Mouse (Mus musculus): Measurements from ENCODE around the gene Piga. TPM values are rescaled to one million over a fixed set of nuclear protein-coding genes. Genes with fewer than 3 reads are reported as not detected.

Gene Piga
- polyA plus RNA-seq (2014; fragmentation: Nextera tagmentation; extraction: Ambion mirVana) = 8.5 and 14.2 TPM in 2 replicates

DNA sequence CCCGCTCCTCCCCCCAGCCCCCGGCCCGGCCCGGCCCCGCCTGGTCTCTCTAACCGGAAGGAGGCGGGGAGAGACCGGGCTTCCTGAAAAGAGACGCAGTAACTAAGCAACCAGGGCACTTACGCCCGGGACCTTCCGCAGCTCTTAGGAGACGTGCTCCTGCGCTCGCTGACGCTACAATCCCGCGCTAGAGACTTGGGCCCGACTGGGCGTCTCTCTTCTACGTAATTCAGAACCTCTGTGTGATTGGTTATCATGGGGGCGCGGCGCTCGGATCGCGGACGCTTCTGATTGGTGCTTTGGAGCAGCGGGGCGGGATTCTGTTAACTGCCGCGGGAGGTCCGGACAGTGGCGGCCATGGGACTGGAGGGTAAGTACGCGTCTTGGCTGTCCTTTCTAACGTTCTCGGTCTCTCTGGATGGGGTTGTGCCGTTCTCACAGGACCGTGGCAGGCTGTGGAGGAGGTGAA lies at the start of gene Piga:
Gene Piga (plus strand): TSS at position 317 of the 469 bp plus-strand sequence.
- 27% methylated on average over 40 of the region's 40 CpGs for WGBS

DNA sequence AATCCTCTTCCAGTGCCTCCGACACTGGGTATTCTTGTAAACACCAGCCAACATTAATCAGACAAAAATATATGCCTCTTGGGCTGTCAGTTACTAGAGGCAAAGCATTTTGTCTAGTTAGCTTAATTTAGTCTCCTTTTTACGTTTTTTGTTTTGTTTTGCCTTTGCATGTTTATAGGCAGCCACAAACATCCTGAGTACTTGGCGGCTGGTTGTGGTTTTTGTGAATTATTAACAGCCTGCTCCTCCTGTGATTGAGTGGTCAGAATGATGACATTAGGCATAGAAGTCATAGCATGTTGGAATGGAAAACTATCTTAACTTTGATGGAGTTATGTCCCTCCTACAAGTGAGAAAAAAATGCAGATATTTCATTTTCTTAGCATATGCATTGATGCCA lies 49.0 kb upstream of the Piga start:
- H3K27ac ChIP-seq (ENCODE audit: low read depth, low read length) = no peak overlapping the region
- 66% methylated on average over 3 of the region's 3 CpGs for WGBS

More for the DNA sequence above, at the start of gene Piga:
- peak within 1 kb of the TSS; percentile 49 for H3K4me2 ChIP-seq (replicated peaks; ENCODE audit: low read depth, low read length)
- no peaks in the 10 kb centered on the region for H3K9me3 ChIP-seq (ENCODE audit: control insufficient read depth, low read length)
- peak; percentile 99 for ATAC-seq (ENCODE audit: low FRiP score, low TSS enrichment)
- peaks cover 3% of the 10 kb centered on the region; the same call in 1 of the 2 replicates for H3K27me3 ChIP-seq (ENCODE audit: control insufficient read depth, insufficient read depth, low read length)
- peaks cover 11% of the 10 kb centered on the region; the same call in 1 of the 2 replicates for H3K36me3 ChIP-seq (ENCODE audit: control insufficient read depth, insufficient read depth, low read length)
- H3K4me3 ChIP-seq (ENCODE audit: low read length) = peak within 1 kb of the TSS; percentile 58
- no peaks in the 10 kb centered on the region for H3K4me1 ChIP-seq (ENCODE audit: control insufficient read depth, insufficient read depth, low read length)
- peak within 1 kb of the TSS; percentile 69 for H3K9ac ChIP-seq (ENCODE audit: low read depth, low read length)
- H3K27ac ChIP-seq (ENCODE audit: low read depth, low read length) = peak within 1 kb of the TSS; percentile 47; the same call in 1 of the 2 replicates

DNA sequence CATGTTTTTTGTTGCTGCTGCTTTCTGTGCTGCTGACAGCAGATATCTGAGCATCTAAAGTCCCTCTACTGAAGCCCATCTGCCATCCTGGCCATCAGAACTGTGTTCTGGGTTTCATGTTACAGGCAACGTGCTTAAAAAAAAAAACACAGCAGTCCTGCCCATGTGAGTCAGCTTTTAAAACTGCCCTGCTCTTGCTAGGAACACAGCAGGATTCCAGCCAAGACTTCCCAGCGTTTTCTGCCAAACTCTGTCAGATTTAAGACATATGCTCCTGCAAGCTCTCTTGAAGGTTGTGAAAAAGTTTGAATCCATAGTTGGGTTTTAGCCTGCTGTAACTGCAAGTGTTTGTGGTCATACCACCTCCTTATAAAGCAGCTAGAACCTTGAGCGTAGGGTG lies 46.5 kb upstream of the Piga start, which contains the start of gene Vegfd:
Gene Vegfd (plus strand): TSS at position 298 of the 400 bp plus-strand sequence.
- peak within 1 kb of the TSS; percentile 55; the same call in 1 of the 2 replicates for H3K27ac ChIP-seq (ENCODE audit: low read depth, low read length)
- 0 out of 2 replicates have a peak within 1 kb of the TSS, but pooled peaks have one; percentile 7 for H3K4me3 ChIP-seq (ENCODE audit: low read length)
- ATAC-seq (ENCODE audit: low FRiP score, low TSS enrichment) = no peak
- 35% methylated on average over 3 of the region's 3 CpGs for WGBS
- no peaks in the 10 kb centered on the region for H3K4me1 ChIP-seq (ENCODE audit: control insufficient read depth, insufficient read depth, low read length)
- H3K27me3 ChIP-seq (ENCODE audit: control insufficient read depth, insufficient read depth, low read length) = no peaks in the 10 kb centered on the region
- no peak within 1 kb of the TSS; the same call in 1 of the 2 replicates for H3K4me2 ChIP-seq (replicated peaks; ENCODE audit: low read depth, low read length)
- no peaks in the 10 kb centered on the region for H3K36me3 ChIP-seq (ENCODE audit: control insufficient read depth, insufficient read depth, low read length)
- H3K9ac ChIP-seq (ENCODE audit: low read depth, low read length) = no peak within 1 kb of the TSS
- no peaks in the 10 kb centered on the region for H3K9me3 ChIP-seq (ENCODE audit: control insufficient read depth, low read length)

More for the DNA sequence above, 49.0 kb upstream of the Piga start:
- Histone ChIP-seq H3K36me3 (ENCODE audit: control insufficient read depth, insufficient read depth, low read length) (no peaks in the 10 kb centered on the region), H3K4me3 (ENCODE audit: low read length) (no peak overlapping the region), H3K4me2 (replicated peaks; ENCODE audit: low read depth, low read length) (no peak overlapping the region), H3K9me3 (ENCODE audit: control insufficient read depth, low read length) (no peaks in the 10 kb centered on the region), H3K27me3 (ENCODE audit: control insufficient read depth, insufficient read depth, low read length) (no peaks in the 10 kb centered on the region), H3K9ac (ENCODE audit: low read depth, low read length) (no peak overlapping the region), H3K4me1 (ENCODE audit: control insufficient read depth, insufficient read depth, low read length) (no peaks in the 10 kb centered on the region)
- no peak for ATAC-seq (ENCODE audit: low FRiP score, low TSS enrichment)

DNA sequence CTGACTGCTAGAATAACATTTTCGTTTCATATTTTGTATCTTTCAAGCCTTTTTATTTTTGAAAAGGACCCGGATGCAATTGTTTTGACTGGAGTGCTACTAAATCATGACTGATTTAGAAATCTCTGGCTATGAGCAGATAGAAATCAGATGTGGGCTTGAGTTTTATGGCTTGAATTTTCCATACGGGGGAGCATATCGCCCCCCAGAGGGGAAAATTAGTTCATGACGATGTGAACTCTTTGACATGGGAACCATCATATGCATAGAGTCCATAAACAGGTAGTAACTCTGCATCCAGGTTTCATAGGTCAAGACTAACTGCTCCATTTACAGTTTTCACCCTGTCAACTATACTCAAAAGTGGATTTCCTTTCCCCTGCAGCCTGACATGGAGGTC lies 45.0 kb upstream of the Piga start:
- H3K27ac ChIP-seq (ENCODE audit: low read depth, low read length) = no peak overlapping the region; the same call in 1 of the 2 replicates
- WGBS = 46% methylated on average over 5 of the region's 5 CpGs
- no peaks in the 10 kb centered on the region for H3K4me1 ChIP-seq (ENCODE audit: control insufficient read depth, insufficient read depth, low read length)
- peak overlapping the region; percentile 7; the same call in 1 of the 2 replicates for H3K4me3 ChIP-seq (ENCODE audit: low read length)
- no peak overlapping the region for H3K9ac ChIP-seq (ENCODE audit: low read depth, low read length)
- no peaks in the 10 kb centered on the region for H3K36me3 ChIP-seq (ENCODE audit: control insufficient read depth, insufficient read depth, low read length)
- ATAC-seq (ENCODE audit: low FRiP score, low TSS enrichment) = no peak
- H3K4me2 ChIP-seq (replicated peaks; ENCODE audit: low read depth, low read length) = no peak overlapping the region
- H3K27me3 ChIP-seq (ENCODE audit: control insufficient read depth, insufficient read depth, low read length) = no peaks in the 10 kb centered on the region
- no peaks in the 10 kb centered on the region for H3K9me3 ChIP-seq (ENCODE audit: control insufficient read depth, low read length)

DNA sequence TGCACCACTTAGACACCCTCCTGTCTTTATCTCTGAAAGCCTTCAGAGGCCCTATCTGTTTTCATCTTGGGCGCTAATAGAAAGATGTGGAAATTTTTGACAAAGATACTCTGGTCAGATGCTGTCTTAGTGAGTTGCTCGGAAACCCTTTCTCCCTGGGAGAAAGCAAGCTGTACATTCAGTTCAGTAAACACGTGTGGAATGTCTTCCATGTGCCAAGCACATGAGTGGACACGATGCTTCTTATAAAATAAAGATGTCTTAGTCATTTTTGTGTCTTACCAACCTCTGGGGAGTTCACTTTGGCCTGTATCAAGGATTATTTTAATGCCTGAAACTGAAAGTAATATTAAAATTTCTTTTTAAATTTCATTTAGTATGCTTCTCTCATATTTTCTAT lies 39.9 kb upstream of the Piga start:
- WGBS = 85% methylated on average over 4 of the region's 4 CpGs
- Histone ChIP-seq H3K9ac (ENCODE audit: low read depth, low read length) (no peak overlapping the region), H3K4me3 (ENCODE audit: low read length) (no peak overlapping the region), H3K9me3 (ENCODE audit: control insufficient read depth, low read length) (no peaks in the 10 kb centered on the region), H3K4me1 (ENCODE audit: control insufficient read depth, insufficient read depth, low read length) (no peaks in the 10 kb centered on the region), H3K27ac (ENCODE audit: low read depth, low read length) (no peak overlapping the region), H3K36me3 (ENCODE audit: control insufficient read depth, insufficient read depth, low read length) (no peaks in the 10 kb centered on the region), H3K4me2 (replicated peaks; ENCODE audit: low read depth, low read length) (no peak overlapping the region), H3K27me3 (ENCODE audit: control insufficient read depth, insufficient read depth, low read length) (no peaks in the 10 kb centered on the region)
- no peak for ATAC-seq (ENCODE audit: low FRiP score, low TSS enrichment)

DNA sequence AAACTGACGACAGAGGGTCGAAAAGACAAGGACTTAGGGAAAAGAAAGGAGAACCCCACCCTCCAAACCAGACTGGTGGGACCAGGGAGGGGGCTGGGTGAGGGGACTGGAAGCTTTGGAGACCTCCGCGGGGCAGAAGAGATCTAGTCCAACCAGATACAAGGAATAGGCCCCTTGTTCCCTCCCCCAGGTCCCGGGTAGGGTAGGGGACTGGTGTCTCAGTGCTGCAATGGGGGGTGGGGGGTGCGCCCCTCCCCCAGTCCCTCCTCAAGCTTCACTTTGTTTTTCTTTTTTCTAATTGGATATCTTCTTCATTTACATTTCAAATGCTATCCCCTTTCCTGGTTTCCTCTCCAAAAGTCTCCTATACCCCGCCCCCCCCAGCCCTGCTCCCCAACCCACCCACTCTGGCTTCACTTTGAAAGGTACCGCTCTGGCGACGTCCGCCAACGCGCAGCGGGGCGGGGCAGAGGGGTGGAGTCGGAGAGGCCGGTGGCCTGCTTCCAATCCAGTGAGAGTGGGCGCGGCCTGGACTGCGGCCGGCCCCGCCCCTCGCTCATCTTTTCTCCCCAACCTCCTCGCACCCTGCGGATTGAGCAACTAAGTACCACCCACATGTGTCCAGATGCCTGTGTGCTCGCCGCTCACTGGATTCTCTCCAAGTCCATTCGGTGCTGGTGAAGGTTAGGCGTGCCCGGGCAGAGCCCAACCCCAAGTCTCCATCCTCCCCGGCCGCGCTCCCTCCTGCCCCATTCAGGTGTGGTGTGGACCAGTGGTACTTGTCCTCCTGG lies 37.8 kb upstream of the Piga start:
- Histone ChIP-seq H3K4me1 (ENCODE audit: control insufficient read depth, insufficient read depth, low read length) (no peaks in the 10 kb centered on the region), H3K36me3 (ENCODE audit: control insufficient read depth, insufficient read depth, low read length) (no peaks in the 10 kb centered on the region), H3K9ac (ENCODE audit: low read depth, low read length) (no peak overlapping the region), H3K4me2 (replicated peaks; ENCODE audit: low read depth, low read length) (peak overlapping the region; percentile 50), H3K27me3 (ENCODE audit: control insufficient read depth, insufficient read depth, low read length) (no peaks in the 10 kb centered on the region), H3K9me3 (ENCODE audit: control insufficient read depth, low read length) (no peaks in the 10 kb centered on the region), H3K27ac (ENCODE audit: low read depth, low read length) (peak overlapping the region; percentile 37; the same call in 1 of the 2 replicates), H3K4me3 (ENCODE audit: low read length) (peak overlapping the region; percentile 33)
- WGBS = 27% methylated on average over 33 of the region's 33 CpGs
- peak; percentile 99 for ATAC-seq (ENCODE audit: low FRiP score, low TSS enrichment)

DNA sequence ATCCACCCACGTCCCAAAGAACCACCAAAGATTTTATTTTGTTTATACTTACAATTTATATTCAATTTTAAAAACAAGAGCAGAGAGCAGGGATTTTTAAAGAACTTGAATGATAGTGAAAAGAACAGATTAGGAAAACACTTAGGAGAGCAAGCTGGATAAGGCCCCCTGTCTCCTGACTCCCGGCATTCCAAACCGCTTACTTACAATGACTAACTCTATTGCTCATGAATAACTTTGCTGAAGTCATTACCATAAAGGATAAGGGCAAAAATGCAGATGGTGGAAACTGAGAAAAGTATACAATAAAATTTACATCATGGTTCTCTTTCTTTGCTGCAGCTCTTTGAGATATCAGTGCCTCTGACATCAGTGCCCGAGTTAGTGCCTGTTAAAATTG lies 25.5 kb upstream of the Piga start:
- Histone ChIP-seq H3K4me1 (ENCODE audit: control insufficient read depth, insufficient read depth, low read length) (no peaks in the 10 kb centered on the region), H3K27ac (ENCODE audit: low read depth, low read length) (no peak overlapping the region), H3K4me2 (replicated peaks; ENCODE audit: low read depth, low read length) (no peak overlapping the region), H3K4me3 (ENCODE audit: low read length) (no peak overlapping the region), H3K36me3 (ENCODE audit: control insufficient read depth, insufficient read depth, low read length) (no peaks in the 10 kb centered on the region), H3K9me3 (ENCODE audit: control insufficient read depth, low read length) (no peaks in the 10 kb centered on the region), H3K27me3 (ENCODE audit: control insufficient read depth, insufficient read depth, low read length) (no peaks in the 10 kb centered on the region), H3K9ac (ENCODE audit: low read depth, low read length) (no peak overlapping the region)
- 85% methylated on average over 4 of the region's 4 CpGs for WGBS
- no peak for ATAC-seq (ENCODE audit: low FRiP score, low TSS enrichment)

DNA sequence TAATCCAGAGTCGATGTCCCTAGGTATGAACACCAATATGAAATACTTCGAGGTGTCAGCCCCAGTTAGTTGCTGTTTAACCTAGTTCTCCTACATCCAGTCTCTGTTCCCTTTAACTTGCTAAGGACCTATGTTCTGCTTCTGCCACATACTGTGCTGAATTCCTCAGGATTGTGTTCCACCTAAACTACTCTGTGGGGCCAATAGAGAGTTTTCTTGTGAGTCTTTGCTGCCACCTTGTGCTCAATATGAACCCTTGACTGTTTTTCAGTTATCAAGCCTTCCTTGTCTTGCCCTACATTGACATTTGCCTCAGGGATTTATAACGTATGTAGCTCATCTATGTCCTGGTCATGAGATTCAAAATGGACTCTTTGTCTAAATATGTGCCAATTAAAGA lies 21.1 kb upstream of the Piga start:
- no peak for ATAC-seq (ENCODE audit: low FRiP score, low TSS enrichment)
- no peak overlapping the region for H3K9ac ChIP-seq (ENCODE audit: low read depth, low read length)

DNA sequence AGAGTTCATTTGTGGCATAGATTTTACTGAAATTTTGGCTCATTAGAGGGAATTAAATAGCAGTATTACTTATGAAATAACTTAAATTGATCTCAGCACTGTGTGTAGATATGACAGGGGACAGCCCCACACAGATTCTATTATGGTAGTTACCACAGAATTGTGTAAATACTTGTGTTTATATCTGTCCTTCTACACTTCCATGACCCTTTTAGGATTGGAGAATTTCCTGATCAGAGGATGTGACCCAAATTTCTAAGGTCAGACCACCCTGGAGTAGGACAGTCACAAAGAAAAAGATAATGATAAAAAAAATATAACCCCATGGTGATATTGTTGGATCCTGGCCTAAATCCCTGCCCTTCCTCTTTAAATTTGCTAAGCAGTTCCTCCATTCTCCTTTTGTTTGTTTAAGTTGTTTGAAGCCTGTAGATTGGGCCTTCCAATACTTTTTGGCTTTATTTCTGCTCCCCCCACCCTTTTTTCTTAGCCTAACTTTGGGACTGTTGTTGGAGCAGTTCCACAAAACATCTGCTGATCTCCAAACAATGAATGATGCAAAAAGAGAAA lies 14.4 kb upstream of the Piga start:
- H3K4me1 ChIP-seq (ENCODE audit: control insufficient read depth, insufficient read depth, low read length) = no peaks in the 10 kb centered on the region
- no peak overlapping the region for H3K4me2 ChIP-seq (replicated peaks; ENCODE audit: low read depth, low read length)
- H3K4me3 ChIP-seq (ENCODE audit: low read length) = no peak overlapping the region
- H3K9ac ChIP-seq (ENCODE audit: low read depth, low read length) = no peak overlapping the region
- no peak for ATAC-seq (ENCODE audit: low FRiP score, low TSS enrichment)
- H3K27ac ChIP-seq (ENCODE audit: low read depth, low read length) = no peak overlapping the region
- H3K27me3 ChIP-seq (ENCODE audit: control insufficient read depth, insufficient read depth, low read length) = no peaks in the 10 kb centered on the region; the same call in 1 of the 2 replicates
- no peaks in the 10 kb centered on the region for H3K9me3 ChIP-seq (ENCODE audit: control insufficient read depth, low read length)
- no peaks in the 10 kb centered on the region for H3K36me3 ChIP-seq (ENCODE audit: control insufficient read depth, insufficient read depth, low read length)

More for the DNA sequence above, 21.1 kb upstream of the Piga start:
- Histone ChIP-seq H3K4me3 (ENCODE audit: low read length) (no peak overlapping the region), H3K27me3 (ENCODE audit: control insufficient read depth, insufficient read depth, low read length) (no peaks in the 10 kb centered on the region), H3K27ac (ENCODE audit: low read depth, low read length) (no peak overlapping the region), H3K36me3 (ENCODE audit: control insufficient read depth, insufficient read depth, low read length) (no peaks in the 10 kb centered on the region), H3K4me2 (replicated peaks; ENCODE audit: low read depth, low read length) (no peak overlapping the region), H3K9me3 (ENCODE audit: control insufficient read depth, low read length) (no peaks in the 10 kb centered on the region), H3K4me1 (ENCODE audit: control insufficient read depth, insufficient read depth, low read length) (no peaks in the 10 kb centered on the region)
- 67% methylated on average over 3 of the region's 3 CpGs for WGBS
